Mouse (Mus musculus) kidney, adult 9 months (tissue): ENCODE measurements at regions not wholly inside any gene's neighbourhood (a gene's known extent, or its start where the extent isn't known, plus 50 kb on each side); places are given as distances from the start of the nearest gene placed in this dataset.

ENCODE experiments used
- DNase-seq: peaks from one replicate; pipeline ENCODE4 v3.0.0; 2022

DNA sequence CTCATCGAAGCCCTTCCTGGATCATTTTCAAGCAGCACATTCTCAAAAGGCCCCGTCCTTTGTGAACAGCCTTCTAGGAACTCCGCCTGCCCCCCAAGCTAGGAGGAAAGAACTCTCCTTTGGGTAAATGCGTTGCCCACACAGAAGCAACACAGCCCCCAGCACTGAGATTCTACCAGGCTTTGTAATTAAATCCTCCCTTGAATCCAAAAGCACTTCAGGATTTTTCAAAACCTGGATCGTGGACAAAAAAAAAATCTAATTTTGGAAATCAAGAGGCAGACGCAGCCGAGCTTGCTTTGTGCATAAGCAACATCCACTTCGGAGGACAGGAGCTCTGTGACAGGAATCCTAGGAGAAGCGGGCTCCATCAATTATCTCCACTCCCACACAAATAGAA is 183.6 kb upstream of the Ercc4 start:
- no peak for DNase-seq

DNA sequence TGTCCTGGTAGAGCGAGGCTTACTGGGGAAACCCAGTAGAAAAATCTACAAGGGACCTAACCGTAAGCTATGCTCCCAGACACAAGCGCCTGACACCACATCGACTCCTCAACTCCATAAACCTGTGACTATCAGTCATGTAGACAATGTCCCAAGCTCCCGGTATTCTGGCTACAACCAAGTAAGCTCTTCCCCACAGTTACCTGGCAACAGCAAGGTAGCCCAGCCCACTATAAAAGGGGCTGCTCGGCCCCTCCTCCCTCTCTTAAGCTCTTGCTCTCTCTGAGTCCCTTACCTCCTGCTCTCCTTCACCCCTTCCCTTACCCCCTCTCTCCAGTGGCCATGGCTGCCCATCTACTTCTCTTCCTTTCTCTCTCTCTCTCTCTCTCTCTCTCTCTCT is 178.4 kb upstream of the Ercc4 start:
- no peak for DNase-seq

DNA sequence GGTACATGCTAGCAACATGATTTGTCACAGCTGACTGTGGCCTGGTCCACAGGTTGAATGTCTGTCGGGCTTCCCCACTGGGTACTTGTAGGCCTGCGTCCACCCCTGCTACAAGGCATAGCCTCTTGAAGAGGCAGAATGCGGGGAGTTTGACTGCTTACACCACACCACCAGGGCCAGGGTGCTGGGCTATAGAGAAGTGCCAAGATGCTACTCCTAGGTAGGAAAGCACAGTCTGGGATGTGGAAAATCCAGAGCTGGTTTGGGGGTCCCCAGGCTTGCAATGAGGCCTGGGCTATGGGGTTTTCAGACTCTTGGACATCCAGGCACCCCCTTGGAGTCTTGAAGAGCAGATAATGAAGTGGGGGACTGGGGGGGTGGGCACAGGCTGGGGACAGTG is 176.5 kb upstream of the Ercc4 start:
- DNase-seq, result no peak

GRCm38 (mm10) chr16:12934586-12934985 is 174.9 kb upstream of the Ercc4 start:
- DNase-seq, result no peak

DNA sequence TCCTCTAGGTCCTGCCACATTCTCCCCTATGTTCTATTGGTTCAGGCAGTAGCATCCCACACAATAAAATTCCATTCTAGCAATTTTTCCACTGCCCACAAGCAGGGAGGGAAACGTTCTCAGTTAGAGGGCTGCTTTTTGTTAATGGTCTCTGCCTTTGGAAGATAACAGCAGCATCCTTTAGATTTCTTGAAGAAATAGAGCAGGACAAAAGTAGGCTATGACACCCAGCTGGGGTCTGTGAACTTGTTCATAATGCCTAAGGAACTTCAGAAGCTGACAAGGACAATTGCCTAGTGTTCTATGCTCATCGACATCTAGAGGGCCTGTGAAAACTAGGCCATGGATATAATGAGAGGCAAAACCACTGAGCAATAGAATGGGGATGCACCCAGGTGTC is 174.2 kb upstream of the Ercc4 start:
- DNase-seq, result no peak

- no peak for DNase-seq
Measured at GRCm38 (mm10) chr16:12936571-12936970, 172.9 kb upstream of the Ercc4 start.

- no peak for DNase-seq
Measured at GRCm38 (mm10) chr16:12938563-12938962, 170.9 kb upstream of the Ercc4 start.

GRCm38 (mm10) chr16:12951176-12951575 is 158.3 kb upstream of the Ercc4 start:
- no peak for DNase-seq

DNA sequence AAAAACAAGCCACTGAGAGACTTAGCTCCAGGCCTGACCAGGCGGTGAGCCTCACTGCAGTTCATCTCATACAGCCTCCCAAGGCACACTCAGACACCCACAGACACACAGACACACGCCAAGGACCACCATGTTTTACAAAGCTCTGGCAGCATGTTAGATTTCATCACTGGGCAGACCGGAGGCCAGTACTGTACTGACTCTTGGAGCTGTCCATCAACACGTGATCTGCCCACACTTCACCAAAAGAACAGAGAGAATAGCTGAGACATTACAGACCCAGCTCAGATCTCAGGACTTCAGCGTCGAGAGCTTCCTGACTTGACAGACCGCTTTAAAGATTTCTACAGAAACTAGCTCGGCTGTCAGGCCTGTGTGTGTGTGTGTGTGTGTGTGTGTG is 155.5 kb upstream of the Ercc4 start:
- DNase-seq, result no peak

GRCm38 (mm10) chr16:12956416-12956815 is 153.1 kb upstream of the Ercc4 start:
- no peak for DNase-seq

- DNase-seq, result no peak
Measured at GRCm38 (mm10) chr16:12960885-12961284, 148.6 kb upstream of the Ercc4 start.

DNA sequence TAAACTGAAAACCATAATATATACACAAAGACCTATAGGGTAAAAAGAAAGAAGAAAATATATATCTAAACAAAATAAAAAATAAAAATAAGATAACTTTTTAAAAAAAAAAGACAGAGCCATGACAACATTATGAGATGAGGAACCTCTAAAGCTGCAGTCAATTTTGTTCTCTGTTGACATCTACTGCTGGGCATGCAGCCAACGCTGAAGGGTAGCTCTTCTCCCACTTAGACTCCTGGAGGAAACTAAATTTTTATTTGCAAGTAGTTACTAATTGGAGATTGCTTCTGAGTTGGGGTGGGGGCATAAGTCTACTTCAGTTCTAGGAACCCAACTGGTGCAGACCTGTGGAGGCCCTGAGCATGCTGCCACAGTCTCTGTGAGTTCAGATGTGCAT is 126.8 kb upstream of the Ercc4 start:
- DNase-seq, result no peak

DNA sequence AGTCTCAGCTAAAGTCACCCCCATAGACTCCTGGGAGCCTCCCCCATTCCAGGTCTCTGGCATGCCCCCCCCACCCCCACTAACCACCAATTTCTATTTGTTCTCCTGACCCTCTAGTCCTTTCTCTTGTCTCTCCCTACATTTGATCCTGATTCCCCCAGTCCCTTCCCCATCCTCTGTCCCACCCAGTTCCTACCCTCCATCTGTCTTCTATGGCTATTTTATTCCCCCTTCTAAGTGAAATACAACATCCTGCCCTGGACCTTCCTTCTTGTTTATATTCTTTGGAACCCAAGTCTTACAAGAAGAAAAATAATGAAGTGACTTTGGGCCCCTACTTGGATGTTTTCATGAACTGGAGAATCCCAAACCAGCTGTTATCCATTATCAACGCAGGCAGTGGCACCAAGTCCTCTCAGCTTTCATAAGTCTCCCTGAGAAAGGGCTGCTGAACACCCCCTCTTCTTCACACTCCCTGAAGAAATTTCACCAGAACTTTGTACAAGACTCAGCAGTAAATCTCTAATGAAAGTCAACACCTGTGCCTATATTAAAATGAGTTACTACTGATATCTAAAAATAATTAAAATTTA is 108.1 kb upstream of the Ercc4 start:
- peak; percentile 11 for DNase-seq

DNA sequence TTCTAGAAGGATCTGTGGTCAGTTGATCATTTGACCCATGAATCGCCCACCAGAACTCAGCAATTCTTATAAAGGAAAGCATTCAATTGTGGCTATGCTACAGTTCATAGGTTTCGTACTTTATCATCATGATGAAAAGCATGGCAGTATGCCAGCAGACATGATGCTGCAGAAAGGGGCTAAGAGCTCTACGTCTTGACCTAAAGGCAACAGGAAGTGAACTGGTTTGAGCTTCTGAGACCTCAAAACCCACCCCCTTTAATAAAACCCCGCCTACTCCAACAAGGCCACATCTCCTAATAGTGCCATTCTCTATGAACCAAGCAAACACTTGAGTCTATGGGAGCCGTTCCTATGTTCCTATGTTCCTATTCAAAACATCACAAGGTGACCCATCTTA is 96.6 kb upstream of the Ercc4 start:
- peak; percentile 31 for DNase-seq

DNA sequence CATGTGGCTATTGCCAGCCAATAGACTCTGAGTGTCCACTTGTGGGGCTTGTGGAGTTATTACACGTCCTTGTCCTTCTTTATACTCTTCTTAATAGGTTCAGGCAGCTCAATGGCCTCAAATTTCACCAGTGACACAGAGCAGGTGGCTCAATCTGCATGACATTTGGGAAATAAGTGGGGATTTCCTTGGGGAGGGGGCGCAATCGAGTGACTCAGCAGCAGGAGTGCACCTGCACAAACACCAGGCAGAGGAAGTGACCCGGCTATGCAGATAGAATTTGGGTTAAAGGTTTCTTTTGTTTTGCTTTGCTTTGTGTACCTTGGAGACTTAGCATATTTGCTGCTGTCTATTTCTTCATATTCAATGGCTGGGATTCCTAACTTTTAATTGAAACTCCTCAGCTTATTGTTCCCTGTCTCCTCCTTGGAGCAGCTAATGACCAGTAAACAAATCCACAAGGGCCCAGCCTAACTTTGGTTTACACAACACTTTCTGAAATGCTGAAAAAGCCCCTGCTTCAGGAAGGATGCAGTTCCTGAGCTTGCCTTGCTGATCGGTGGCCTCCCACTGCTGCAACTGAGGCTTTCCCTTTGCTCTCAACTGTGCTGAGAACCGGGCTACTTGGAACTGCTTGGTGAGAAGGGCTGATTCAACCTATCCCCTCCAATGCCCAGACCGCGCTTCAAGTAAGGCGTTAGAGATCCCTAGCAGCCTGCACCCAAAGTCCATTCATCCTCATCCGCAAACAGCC is 95.4 kb upstream of the Ercc4 start:
- DNase-seq, result no peak

GRCm38 (mm10) chr16:13022875-13023274 is 86.6 kb upstream of the Ercc4 start:
- DNase-seq, result peak; percentile 52

- no peak for DNase-seq
Measured at GRCm38 (mm10) chr16:13025393-13025792, 84.1 kb upstream of the Ercc4 start.

DNA sequence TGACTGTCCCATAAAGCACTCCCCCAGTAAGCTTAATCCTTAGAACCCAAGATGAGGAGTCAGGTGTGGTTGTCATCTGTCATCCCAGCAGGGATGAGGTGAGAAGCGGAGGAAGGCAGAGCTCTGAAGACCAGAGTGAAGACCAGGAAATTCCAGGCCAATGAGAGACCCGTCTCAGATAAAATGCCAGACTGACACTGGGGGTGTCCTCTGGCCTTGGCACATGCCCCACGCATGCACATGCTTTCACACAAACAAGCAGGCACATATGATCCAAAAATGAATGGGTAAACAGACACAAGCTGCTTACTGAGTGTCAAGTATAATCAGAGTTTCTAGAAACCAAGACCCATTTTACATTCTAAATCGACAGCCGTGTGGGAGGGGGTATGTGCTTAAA is 75.3 kb upstream of the Ercc4 start:
- DNase-seq, result no peak

DNA sequence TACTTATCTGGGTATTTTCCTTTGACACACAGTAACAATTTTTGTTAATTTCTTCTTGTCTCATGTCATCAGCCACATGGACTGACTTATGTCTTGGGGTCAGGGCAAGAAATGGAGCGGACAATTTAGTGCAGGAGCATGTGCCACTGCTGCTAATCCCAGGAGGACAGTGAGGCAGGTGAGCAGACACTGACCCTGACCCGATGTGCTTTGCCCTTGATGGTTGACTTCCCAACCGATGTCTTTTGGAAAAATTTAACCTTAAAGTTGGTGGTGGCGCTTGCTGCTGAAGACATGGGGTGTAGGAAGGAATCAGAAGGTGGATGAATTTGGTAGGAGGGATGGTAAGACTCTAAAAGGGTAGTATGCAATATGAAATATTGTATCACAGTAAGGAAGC is 72.9 kb upstream of the Ercc4 start:
- DNase-seq, result peak; percentile 82

DNA sequence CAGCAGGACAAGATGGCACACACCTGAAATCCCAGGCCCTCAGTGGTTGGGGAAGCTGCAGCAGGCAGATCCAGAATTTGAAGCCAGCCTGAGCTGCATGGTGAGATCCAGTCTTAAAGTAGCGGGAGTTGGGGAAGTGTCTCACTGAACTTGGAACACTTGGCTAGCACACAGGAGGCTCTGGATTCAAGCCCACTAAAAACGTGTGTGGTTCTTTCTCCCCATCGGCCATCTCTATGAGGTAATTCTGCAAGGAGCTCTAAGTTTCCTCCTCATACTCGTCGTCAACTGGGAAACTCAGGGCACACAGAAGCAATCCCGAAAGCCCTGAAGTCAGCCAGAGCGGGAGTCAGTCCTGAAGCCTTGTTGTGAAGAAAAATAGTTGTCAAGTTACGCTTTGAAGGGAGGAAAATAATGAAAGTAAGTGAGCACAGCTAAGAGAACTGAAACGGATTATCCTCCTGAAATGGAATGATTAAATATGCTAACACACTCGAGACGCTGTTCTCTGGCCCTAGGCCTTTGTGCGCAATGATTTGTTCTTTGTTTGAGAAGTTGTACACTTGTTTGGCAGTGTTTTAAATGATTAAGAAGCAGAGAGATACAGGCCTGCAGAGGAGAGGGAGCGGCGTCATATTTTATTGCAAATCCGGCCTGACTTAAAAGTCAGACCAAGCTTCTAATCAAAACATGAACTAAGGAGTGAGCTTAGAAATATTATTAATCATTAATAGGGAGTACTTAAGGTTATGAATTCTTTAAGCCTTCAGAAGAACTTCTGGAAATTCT is 69.0 kb upstream of the Ercc4 start:
- DNase-seq, result peak; percentile 70

- peak; percentile 66 for DNase-seq
Measured at GRCm38 (mm10) chr16:13041356-13041755, 68.1 kb upstream of the Ercc4 start.

DNA sequence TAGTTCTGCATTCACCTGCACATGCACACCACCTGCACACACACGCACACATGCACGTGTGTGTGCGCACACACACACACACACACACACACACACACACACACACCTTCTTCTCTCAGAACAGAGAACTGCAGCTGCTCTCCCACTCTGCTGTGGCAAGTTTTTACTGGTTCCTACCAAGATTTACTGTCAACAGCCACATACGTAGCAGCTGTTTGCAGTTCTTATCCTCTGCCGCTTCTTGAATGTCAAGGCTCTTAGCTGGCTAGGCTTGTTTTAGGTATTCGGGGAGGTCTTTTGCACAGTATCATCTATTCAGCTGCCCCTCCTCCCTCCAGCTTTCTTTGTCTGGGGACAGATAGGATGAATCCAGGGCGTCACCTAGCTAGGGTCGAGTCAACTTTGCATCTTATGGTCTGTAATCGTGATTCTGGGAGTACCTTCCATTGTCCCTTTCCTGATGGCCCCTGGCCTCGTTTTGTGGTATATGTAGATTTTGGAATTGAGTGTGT is 64.3 kb upstream of the Ercc4 start:
- DNase-seq, result no peak

GRCm38 (mm10) chr16:13046366-13047120 is 62.9 kb upstream of the Ercc4 start:
- peak; percentile 90 for DNase-seq
